Mouse (Mus musculus) small intestine, adult 2 months (tissue): Measurements from ENCODE around the gene Ece2. TPM values are rescaled to one million over a fixed set of nuclear protein-coding genes. Genes with fewer than 3 reads are reported as not detected.

Source experiments
- H3K27ac ChIP-seq: fragments of 200-500 bp; 2 replicates; pipeline ENCODE4 v1.5.1; 2012; ENCODE audit warnings: low read depth, low read length, control low read depth, inconsistent platforms; ENCODE audit not compliant: insufficient read depth
- H3K27me3 ChIP-seq: fragments of 200-500 bp; 2 replicates; pipeline ENCODE4 v1.6.1; 2012; ENCODE audit warnings: mild to moderate bottlenecking, moderate library complexity, low read length, inconsistent platforms; ENCODE audit not compliant: control insufficient read depth, insufficient read depth
- H3K36me3 ChIP-seq: fragments of 200-500 bp; 2 replicates; pipeline ENCODE4 v1.6.1; 2012; ENCODE audit warnings: mild to moderate bottlenecking, low read length, control low read depth, inconsistent platforms; ENCODE audit not compliant: control insufficient read depth, insufficient read depth
- H3K4me1 ChIP-seq: fragments of 200-500 bp; 2 replicates; pipeline ENCODE4 v1.6.1; 2012; ENCODE audit warnings: low read length, inconsistent platforms, mixed read lengths; ENCODE audit not compliant: control insufficient read depth, insufficient read depth, insufficient read length
- H3K4me3 ChIP-seq: fragments of 200-500 bp; 2 replicates; pipeline ENCODE4 v1.5.1; 2012; ENCODE audit warnings: low read depth, mild to moderate bottlenecking, control low read depth, inconsistent platforms, low read length, moderate library complexity
- CTCF ChIP-seq: fragments of 200-500 bp; IDR thresholded peaks from 2 replicates; pipeline ENCODE4 v1.5.1; 2012; ENCODE audit warnings: low read depth, mild to moderate bottlenecking, control low read depth, inconsistent platforms, low read length, moderate library complexity, mixed read lengths; ENCODE audit not compliant: insufficient replicate concordance, insufficient read length; ENCODE audit errors: extremely low read depth
- POLR2A ChIP-seq: fragments of 200-500 bp; IDR thresholded peaks from 2 replicates; pipeline ENCODE4 v1.6.1; 2012; ENCODE audit warnings: low read depth, mild to moderate bottlenecking, control low read depth, inconsistent platforms, low read length, moderate library complexity
- WGBS: fragments of 180-500 bp; shearing (Covaris S2); methylation state at CpG from one replicate; pipeline ENCODE4 v1.1.7; 2018; 5-methylcytosine and 5-hydroxymethylcytosine counted together
- polyA plus RNA-seq: library from polyadenylated mRNA; depleted of rRNA; stranded (reverse); fragments of >200 nt; gene quantifications from 2 replicates; pipeline ENCODE4 v1.2.3, GENCODE M21; 2012; rRNA removed

Ece2 gene
- 0.19 and 0.42 TPM in 2 replicates for polyA plus RNA-seq

- peaks cover 23% of the 10 kb centered on the region for H3K27me3 ChIP-seq
- peak within 1 kb of the TSS; percentile 48 for H3K4me3 ChIP-seq
Measured at GRCm38 (mm10) chr16:20629731-20630634, at the start of gene Ece2. Gene Ece2, plus strand, starts transcription at chr16:20629828.

GRCm38 (mm10) chr16:20589366-20589938 lies 40.2 kb upstream of the Ece2 start, which contains the start of gene Vwa5b2:
Gene Vwa5b2, plus strand, starts transcription at chr16:20589471.
- peaks cover 10% of the 10 kb centered on the region for H3K4me1 ChIP-seq
- H3K36me3 ChIP-seq: no peaks in the 10 kb centered on the region
- 5% methylated on average over 24 of the region's 24 CpGs for WGBS
- TF ChIP-seq POLR2A: no peak
- no peak for TF ChIP-seq CTCF
- H3K27me3 ChIP-seq: peaks cover 40% of the 10 kb centered on the region
- H3K27ac ChIP-seq: no peak within 1 kb of the TSS
- H3K4me3 ChIP-seq: peak within 1 kb of the TSS; percentile 42

More at GRCm38 (mm10) chr16:20629731-20630634, at the start of gene Ece2:
- Histone ChIP-seq H3K4me1 (peaks cover 6% of the 10 kb centered on the region), H3K27ac (no peak within 1 kb of the TSS), H3K36me3 (no peaks in the 10 kb centered on the region)
- TF ChIP-seq POLR2A (no peak), CTCF (no peak)
- 10% methylated on average over 52 of the region's 54 CpGs for WGBS

- no peak overlapping the region for H3K27ac ChIP-seq
- under 1% methylated on average over 39 of the region's 39 CpGs for WGBS
- TF ChIP-seq CTCF: no peak
- no peak for TF ChIP-seq POLR2A
- H3K4me1 ChIP-seq: peaks cover 11% of the 10 kb centered on the region
- peaks cover 40% of the 10 kb centered on the region for H3K27me3 ChIP-seq
- H3K4me3 ChIP-seq: peak overlapping the region; percentile 42
- H3K36me3 ChIP-seq: no peaks in the 10 kb centered on the region
Measured at GRCm38 (mm10) chr16:20589939-20590679, 39.5 kb upstream of the Ece2 start.

- WGBS: 2% methylated on average over 17 of the region's 17 CpGs
- H3K36me3 ChIP-seq: no peaks in the 10 kb centered on the region
- H3K4me3 ChIP-seq: peak overlapping the region; percentile 42; the same call in 1 of the 2 replicates
- no peak for TF ChIP-seq CTCF
- no peak for TF ChIP-seq POLR2A
- no peak overlapping the region for H3K27ac ChIP-seq
- H3K4me1 ChIP-seq: peaks cover 12% of the 10 kb centered on the region
- H3K27me3 ChIP-seq: peaks cover 40% of the 10 kb centered on the region
Measured at GRCm38 (mm10) chr16:20590680-20591038, 39.0 kb upstream of the Ece2 start.

- Histone ChIP-seq H3K36me3 (no peaks in the 10 kb centered on the region), H3K27me3 (peaks cover 40% of the 10 kb centered on the region), H3K4me3 (no peak overlapping the region)
Measured at GRCm38 (mm10) chr16:20591076-20591705, 38.4 kb upstream of the Ece2 start.

GRCm38 (mm10) chr16:20595060-20595673 lies 34.5 kb upstream of the Ece2 start:
- peaks cover 5% of the 10 kb centered on the region for H3K4me1 ChIP-seq
- WGBS: 55% methylated on average over 7 of the region's 7 CpGs
- no peak overlapping the region for H3K4me3 ChIP-seq
- TF ChIP-seq POLR2A (no peak), CTCF (no peak)
- no peaks in the 10 kb centered on the region for H3K36me3 ChIP-seq
- no peak overlapping the region for H3K27ac ChIP-seq
- H3K27me3 ChIP-seq: peaks cover 18% of the 10 kb centered on the region

More at GRCm38 (mm10) chr16:20591076-20591705, 38.4 kb upstream of the Ece2 start:
- WGBS: 10% methylated on average over 48 of the region's 48 CpGs
- no peak overlapping the region for H3K27ac ChIP-seq
- H3K4me1 ChIP-seq: peaks cover 12% of the 10 kb centered on the region
- TF ChIP-seq CTCF (no peak), POLR2A (no peak)
